Comparison of ENCODE assay signal across 20 mouse cellular contexts in the genomic region with DNA sequence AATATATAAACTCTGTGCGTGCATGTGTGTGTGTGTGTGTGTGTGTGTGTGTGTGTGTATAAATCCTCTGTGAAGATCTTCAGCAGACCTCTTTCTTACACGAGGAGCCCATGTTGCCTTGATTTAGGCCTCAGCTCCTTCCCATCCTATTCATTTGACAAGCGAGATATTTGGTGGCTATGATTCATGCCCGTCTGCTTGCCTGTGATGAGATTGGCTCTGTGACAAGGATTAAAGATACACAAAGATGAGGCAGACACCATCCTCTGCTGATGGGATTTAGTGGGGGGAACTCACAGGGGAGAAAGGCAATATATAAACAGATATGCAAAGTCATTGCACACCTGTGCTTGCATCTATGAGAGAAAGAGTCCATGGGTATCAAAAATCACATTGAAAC.
DNase-seq lines count a peak whose midpoint lies in the region; ATAC-seq and TF ChIP-seq lines count a peak whose summit lies in the region.
"Had no signal": no experiment of that assay in that cellular context is flagged by ENCODE, and none has a peak within 500 bp of the region (broad histone marks: within the 10 kb centered on the region; RNA-seq: fewer than 3 reads in every experiment).

No protein-coding gene starts in this region.

- WGBS in midbrain, embryonic 11.5 days, result 88% methylated on average over 4 of the region's 4 CpGs
- 69% methylated on average over 4 of the region's 4 CpGs for WGBS in midbrain, embryonic 15.5 days
- 89% methylated on average over 4 of the region's 4 CpGs for WGBS in hindbrain, embryonic 10.5 days

- no peaks in the 10 kb centered on the region for H3K4me1 ChIP-seq in midbrain, embryonic 11.5 days (ENCODE audit: control insufficient read depth, insufficient read depth, low read length)
- no peaks in the 10 kb centered on the region for H3K4me1 ChIP-seq in midbrain, embryonic 15.5 days
- H3K4me1 ChIP-seq in hindbrain, embryonic 10.5 days (replicated peaks), result 0 out of 2 replicates have a peak, but pooled peaks cover 2% of the 10 kb centered on the region
- H3K4me1 ChIP-seq: embryonic facial prominence, embryonic 15.5 days; heart, embryonic 10.5 days; hindbrain, embryonic 13.5 days had no signal

- no peak overlapping the region for H3K27ac ChIP-seq in midbrain, embryonic 11.5 days (ENCODE audit: low read depth, low read length)
- H3K27ac ChIP-seq in midbrain, embryonic 15.5 days, result no peak overlapping the region
- no peak overlapping the region for H3K27ac ChIP-seq in hindbrain, embryonic 10.5 days
- H3K27ac ChIP-seq: embryonic facial prominence, embryonic 15.5 days; heart, embryonic 10.5 days; hindbrain, embryonic 13.5 days; hindbrain, postnatal 0 days had no signal

- H3K9ac ChIP-seq in midbrain, embryonic 11.5 days (ENCODE audit: low read length), result no peak overlapping the region
- H3K9ac ChIP-seq in midbrain, embryonic 15.5 days, result no peak overlapping the region
- H3K9ac ChIP-seq: embryonic facial prominence, embryonic 15.5 days; hindbrain, embryonic 13.5 days had no signal

- H3K36me3 ChIP-seq in midbrain, embryonic 11.5 days (ENCODE audit: control insufficient read depth, insufficient read depth, low read length), result no peaks in the 10 kb centered on the region
- no peaks in the 10 kb centered on the region for H3K36me3 ChIP-seq in midbrain, embryonic 15.5 days (replicated peaks)
- no peaks in the 10 kb centered on the region for H3K36me3 ChIP-seq in hindbrain, embryonic 10.5 days
- H3K36me3 ChIP-seq: embryonic facial prominence, embryonic 15.5 days; G1E; heart, embryonic 10.5 days; hindbrain, embryonic 13.5 days had no signal

- no peak for ATAC-seq in midbrain, embryonic 11.5 days (ENCODE audit: low FRiP score)
- no peak for ATAC-seq in midbrain, embryonic 15.5 days (replicated peaks)
- ATAC-seq: CD4-positive, CD25-positive, alpha-beta regulatory T cell, adult 4 months; forebrain, embryonic 16.5 days; hindbrain, postnatal 0 days had no signal

- no peak overlapping the region for H3K4me3 ChIP-seq in midbrain, embryonic 11.5 days (ENCODE audit: low read depth, low read length)
- no peak overlapping the region for H3K4me3 ChIP-seq in midbrain, embryonic 15.5 days
- no peak overlapping the region for H3K4me3 ChIP-seq in hindbrain, embryonic 10.5 days
- H3K4me3 ChIP-seq: embryonic facial prominence, embryonic 15.5 days; erythroblast, embryonic 14.5 days; heart, embryonic 10.5 days; hindbrain, embryonic 13.5 days had no signal

- TF ChIP-seq CTCF in brain, embryonic 14.5 days (IDR thresholded peaks at IDR 0.05; ENCODE audit: borderline replicate concordance, extremely low read depth, insufficient read depth, insufficient read length), result no peak

- no peak for TF ChIP-seq POLR2A in brain, embryonic 14.5 days (IDR thresholded peaks at IDR 0.05; ENCODE audit: borderline replicate concordance, extremely low read depth, insufficient read depth, insufficient read length, poor library complexity, severe bottlenecking)

- DNase-seq in frontal cortex, adult 2 months (ENCODE audit: extremely low spot score in 1 of 2, low spot score in 1 of 2), result peak; percentile 24 to 52
- no peak for DNase-seq in frontal cortex, postnatal 14 days (ENCODE audit: low spot score in 2 of 2)
- peak; percentile 54 for DNase-seq in midbrain, embryonic 11.5 days (ENCODE audit: low spot score, missing footprints)
- DNase-seq in brain, embryonic 14.5 days (ENCODE audit: low read depth), result peak; percentile 35
- no peak for DNase-seq in c-Kit-positive CD71-positive TER-119-positive erythroid progenitor cells, embryonic 14.5 days (ENCODE audit: low spot score)
- no peak for DNase-seq in hindbrain, embryonic 10.5 days (ENCODE audit: low spot score)
- DNase-seq: adrenal gland, adult 8-10 months; adrenal gland, postnatal 36 days; B cell, adult 2 months; cerebellum, adult 9-11 months; gastrocnemius, postnatal 10 days had no signal

- H3K27me3 ChIP-seq in midbrain, embryonic 11.5 days (ENCODE audit: control insufficient read depth, insufficient read depth, low read length), result no peaks in the 10 kb centered on the region
- H3K27me3 ChIP-seq in midbrain, embryonic 15.5 days (replicated peaks), result no peaks in the 10 kb centered on the region
- H3K27me3 ChIP-seq in hindbrain, embryonic 10.5 days (ENCODE audit: insufficient read depth, poor library complexity, severe bottlenecking), result no peaks in the 10 kb centered on the region
- H3K27me3 ChIP-seq: embryonic facial prominence, embryonic 15.5 days; hindbrain, embryonic 13.5 days had no signal

- H3K9me3 ChIP-seq in midbrain, embryonic 11.5 days (ENCODE audit: control insufficient read depth, low read length), result no peaks in the 10 kb centered on the region
- no peaks in the 10 kb centered on the region for H3K9me3 ChIP-seq in midbrain, embryonic 15.5 days
- H3K9me3 ChIP-seq in hindbrain, embryonic 10.5 days, result no peaks in the 10 kb centered on the region
- H3K9me3 ChIP-seq: embryonic facial prominence, embryonic 15.5 days; G1E; heart, embryonic 10.5 days; hindbrain, embryonic 13.5 days had no signal

- no peak overlapping the region for H3K4me2 ChIP-seq in midbrain, embryonic 11.5 days
- no peak overlapping the region for H3K4me2 ChIP-seq in midbrain, embryonic 15.5 days
- H3K4me2 ChIP-seq: embryonic facial prominence, embryonic 15.5 days; hindbrain, embryonic 13.5 days had no signal

Comparison
In these comparisons a context has a peak if more than half of its experiments do, and no peak if none do; other contexts are left out.
1. DNase-seq: peak in frontal cortex, adult 2 months (2 of 2), midbrain, embryonic 11.5 days (single experiment) and brain, embryonic 14.5 days (single experiment); none in frontal cortex, postnatal 14 days (0 of 2), c-Kit-positive CD71-positive TER-119-positive erythroid progenitor cells, embryonic 14.5 days (single experiment) and hindbrain, embryonic 10.5 days (single experiment).